Mouse (Mus musculus): ENCODE data around the gene Plcd3. TPM values are rescaled to one million over a fixed set of nuclear protein-coding genes. Genes with fewer than 3 reads are reported as not detected.

Plcd3 gene
- polyA plus RNA-seq, 1 experiment from 2014 or later = 1.4 TPM

GRCm38 (mm10) chr11:103115163-103116007, 13.9 kb upstream of the Plcd3 start:
- Histone ChIP-seq H3K27ac (replicated peaks) (peak overlapping the region; percentile 93), H3K36me3 (no peaks in the 10 kb centered on the region), H3K4me1 (peaks cover 56% of the 10 kb centered on the region), H3K9me3 (replicated peaks) (no peaks in the 10 kb centered on the region), H3K27me3 (ENCODE audit: low read depth, poor library complexity, severe bottlenecking) (peaks cover 42% of the 10 kb centered on the region), H3K4me3 (peak overlapping the region; percentile 62)
- peak; percentile 82 for DNase-seq (ENCODE audit: low spot score)
- under 1% methylated on average over 34 of the region's 34 CpGs for WGBS

GRCm38 (mm10) chr11:103114270-103114943, 12.9 kb upstream of the Plcd3 start:
- H3K27me3 ChIP-seq (ENCODE audit: low read depth, poor library complexity, severe bottlenecking) = peaks cover 46% of the 10 kb centered on the region
- H3K36me3 ChIP-seq = no peaks in the 10 kb centered on the region
- 85% methylated on average over 11 of the region's 11 CpGs for WGBS
- no peaks in the 10 kb centered on the region for H3K9me3 ChIP-seq (replicated peaks)
- peaks cover 56% of the 10 kb centered on the region for H3K4me1 ChIP-seq
- peak overlapping the region; percentile 62 for H3K4me3 ChIP-seq
- H3K27ac ChIP-seq (replicated peaks) = peak overlapping the region; percentile 93
- DNase-seq (ENCODE audit: low spot score) = no peak

GRCm38 (mm10) chr11:103113771-103114170, 12.3 kb upstream of the Plcd3 start:
- H3K27me3 ChIP-seq (ENCODE audit: low read depth, poor library complexity, severe bottlenecking) = peaks cover 45% of the 10 kb centered on the region
- 83% methylated on average over 4 of the region's 4 CpGs for whole genome bisulfite sequencing
- H3K4me3 ChIP-seq = no peak overlapping the region
- no peak overlapping the region for H3K27ac ChIP-seq (replicated peaks)
- H3K4me1 ChIP-seq = peaks cover 54% of the 10 kb centered on the region
- DNase-seq (ENCODE audit: low spot score) = no peak
- no peaks in the 10 kb centered on the region for H3K36me3 ChIP-seq
- H3K9me3 ChIP-seq (replicated peaks) = no peaks in the 10 kb centered on the region

DNA sequence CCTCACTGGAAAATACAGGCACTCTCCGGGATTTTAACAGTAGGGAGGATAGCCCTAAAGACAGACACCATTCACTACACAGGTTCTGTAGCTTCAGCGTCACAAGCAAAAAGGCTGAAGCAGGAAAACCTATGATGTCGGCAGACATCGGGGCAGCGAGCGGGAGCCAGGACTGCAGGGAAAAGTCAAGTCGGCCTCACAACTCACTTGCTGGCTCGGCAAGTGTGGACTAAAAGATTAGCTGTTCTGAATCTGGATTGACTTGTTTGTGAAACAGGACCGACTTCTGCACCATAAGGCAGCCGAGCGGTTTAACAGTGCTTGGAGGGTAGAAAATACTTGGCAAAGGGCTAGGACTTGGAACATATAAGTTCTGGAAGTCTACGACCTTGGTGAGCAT, 11.5 kb upstream of the Plcd3 start:
- no peaks in the 10 kb centered on the region for H3K36me3 ChIP-seq
- H3K9me3 ChIP-seq (replicated peaks) = no peaks in the 10 kb centered on the region
- 27% methylated on average over 12 of the region's 12 CpGs for WGBS
- peak overlapping the region; percentile 74 for H3K27ac ChIP-seq (replicated peaks)
- H3K27me3 ChIP-seq (ENCODE audit: low read depth, poor library complexity, severe bottlenecking) = peaks cover 41% of the 10 kb centered on the region
- DNase-seq (ENCODE audit: low spot score) = peak; percentile 22
- peaks cover 46% of the 10 kb centered on the region for H3K4me1 ChIP-seq
- peak overlapping the region; percentile 47; the same call in 1 of the 2 replicates for H3K4me3 ChIP-seq

DNA sequence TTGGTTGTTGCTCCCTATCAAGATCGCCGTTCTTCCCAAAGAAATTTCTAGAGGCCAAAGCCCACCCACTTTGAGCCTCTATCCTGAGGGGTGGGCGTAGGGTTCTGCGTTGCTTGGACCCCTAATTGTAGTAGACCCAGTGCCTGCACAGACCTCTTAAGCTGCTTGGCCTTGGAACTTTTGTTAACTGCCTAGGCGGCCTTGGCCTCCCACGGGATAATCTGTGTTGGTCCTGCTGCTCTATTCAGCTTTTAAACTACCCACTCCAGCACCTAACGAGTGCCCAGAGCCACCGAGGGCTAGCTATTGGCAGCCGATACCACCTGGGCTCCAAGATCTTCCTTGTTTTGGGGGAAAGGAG, 11.1 kb upstream of the Plcd3 start:
- H3K4me3 ChIP-seq = peak overlapping the region; percentile 47
- peaks cover 41% of the 10 kb centered on the region for H3K4me1 ChIP-seq
- H3K9me3 ChIP-seq (replicated peaks) = no peaks in the 10 kb centered on the region
- H3K27ac ChIP-seq (replicated peaks) = peak overlapping the region; percentile 74
- peaks cover 41% of the 10 kb centered on the region for H3K27me3 ChIP-seq (ENCODE audit: low read depth, poor library complexity, severe bottlenecking)
- DNase-seq (ENCODE audit: low spot score) = peak; percentile 39
- 5% methylated on average over 9 of the region's 9 CpGs for WGBS
- H3K36me3 ChIP-seq = no peaks in the 10 kb centered on the region

- Histone ChIP-seq H3K4me1 (peaks cover 36% of the 10 kb centered on the region), H3K9me3 (replicated peaks) (no peaks in the 10 kb centered on the region), H3K36me3 (no peaks in the 10 kb centered on the region), H3K4me3 (peak overlapping the region; percentile 47), H3K27ac (replicated peaks) (peak overlapping the region; percentile 74), H3K27me3 (ENCODE audit: low read depth, poor library complexity, severe bottlenecking) (peaks cover 41% of the 10 kb centered on the region)
- WGBS = under 1% methylated on average over 28 of the region's 28 CpGs
- DNase-seq (ENCODE audit: low spot score) = peak; percentile 53
These were observed 10.6 kb upstream of the Plcd3 start for GRCm38 (mm10) chr11:103111881-103112551.

- H3K27me3 ChIP-seq (ENCODE audit: low read depth, poor library complexity, severe bottlenecking) = peaks cover 41% of the 10 kb centered on the region
- 17% methylated on average over 10 of the region's 10 CpGs for WGBS
- peak overlapping the region; percentile 74; the same call in 1 of the 2 replicates for H3K27ac ChIP-seq (replicated peaks)
- no peaks in the 10 kb centered on the region for H3K36me3 ChIP-seq
- peak overlapping the region; percentile 47 for H3K4me3 ChIP-seq
- no peak for DNase-seq (ENCODE audit: low spot score)
- no peaks in the 10 kb centered on the region for H3K9me3 ChIP-seq (replicated peaks)
- peaks cover 30% of the 10 kb centered on the region for H3K4me1 ChIP-seq
These were observed 9.8 kb upstream of the Plcd3 start for GRCm38 (mm10) chr11:103111301-103111700.

GRCm38 (mm10) chr11:103106386-103106785, 4.9 kb upstream of the Plcd3 start:
- Histone ChIP-seq H3K27ac (replicated peaks) (no peak overlapping the region), H3K4me3 (no peak overlapping the region), H3K4me1 (peaks cover 36% of the 10 kb centered on the region), H3K36me3 (no peaks in the 10 kb centered on the region), H3K9me3 (replicated peaks) (no peaks in the 10 kb centered on the region), H3K27me3 (ENCODE audit: low read depth, poor library complexity, severe bottlenecking) (peaks cover 55% of the 10 kb centered on the region)
- no peak for DNase-seq (ENCODE audit: low spot score)
- WGBS = 75% methylated on average over 4 of the region's 4 CpGs

GRCm38 (mm10) chr11:103105810-103106209, 4.4 kb upstream of the Plcd3 start:
- Histone ChIP-seq H3K4me3 (no peak overlapping the region), H3K27ac (replicated peaks) (no peak overlapping the region), H3K36me3 (no peaks in the 10 kb centered on the region), H3K4me1 (peaks cover 38% of the 10 kb centered on the region), H3K9me3 (replicated peaks) (no peaks in the 10 kb centered on the region), H3K27me3 (ENCODE audit: low read depth, poor library complexity, severe bottlenecking) (peaks cover 55% of the 10 kb centered on the region)
- 81% methylated on average over 6 of the region's 6 CpGs for WGBS
- DNase-seq (ENCODE audit: low spot score) = no peak

DNA sequence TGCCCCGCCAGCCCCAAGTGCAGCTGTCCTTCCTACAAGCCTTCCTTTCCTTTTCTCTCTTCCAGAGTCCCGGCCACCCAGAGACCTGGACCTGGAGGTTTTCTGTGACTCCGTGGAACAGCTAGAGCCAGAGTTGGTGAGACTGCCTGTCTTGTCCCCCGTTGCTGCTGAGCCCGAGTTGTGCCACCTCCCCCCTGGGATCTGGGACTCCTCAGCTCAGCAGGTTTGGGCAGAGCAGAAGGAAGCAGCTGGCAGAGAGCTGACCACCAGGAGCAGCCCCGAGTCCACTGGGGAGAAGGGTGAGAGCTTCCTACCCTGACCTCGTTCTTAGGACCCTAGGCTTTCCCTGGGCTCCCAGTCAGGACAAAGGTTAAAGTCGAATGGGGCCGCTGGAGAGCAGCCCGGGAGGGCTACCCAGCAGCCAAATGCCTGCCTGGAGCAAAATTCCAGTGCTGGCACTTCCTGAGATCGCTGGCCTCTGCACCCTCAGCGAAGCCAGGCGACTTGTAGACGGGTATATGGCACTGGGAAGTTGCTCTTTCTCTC, 3.8 kb upstream of the Plcd3 start:
- DNase-seq (ENCODE audit: low spot score) = no peak
- peaks cover 55% of the 10 kb centered on the region for H3K27me3 ChIP-seq (ENCODE audit: low read depth, poor library complexity, severe bottlenecking)
- no peak overlapping the region for H3K27ac ChIP-seq (replicated peaks)
- H3K9me3 ChIP-seq (replicated peaks) = no peaks in the 10 kb centered on the region
- no peak overlapping the region for H3K4me3 ChIP-seq
- WGBS = 59% methylated on average over 14 of the region's 14 CpGs
- peaks cover 38% of the 10 kb centered on the region for H3K4me1 ChIP-seq
- no peaks in the 10 kb centered on the region for H3K36me3 ChIP-seq

DNA sequence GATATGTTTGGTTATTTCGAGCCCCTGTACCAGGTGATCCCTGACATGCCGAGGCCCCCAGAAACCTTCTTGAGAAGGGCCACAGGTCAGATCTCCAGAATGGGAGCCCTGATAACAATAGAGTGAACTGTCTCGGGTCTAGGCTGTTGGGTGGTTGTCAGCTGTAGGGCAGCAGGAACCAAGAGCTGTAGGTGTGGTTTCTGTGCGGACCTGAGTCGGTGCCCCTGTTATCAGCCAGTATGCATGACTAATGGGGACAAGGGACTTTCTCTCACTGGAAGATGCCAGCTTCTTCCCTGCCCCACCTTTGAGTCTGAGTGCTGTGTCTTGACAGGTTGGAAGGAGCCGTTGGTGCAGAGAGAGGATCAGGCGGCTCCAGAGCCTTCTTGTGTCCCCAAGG, 3.0 kb upstream of the Plcd3 start:
- DNase-seq (ENCODE audit: low spot score) = no peak
- Histone ChIP-seq H3K27me3 (ENCODE audit: low read depth, poor library complexity, severe bottlenecking) (peaks cover 61% of the 10 kb centered on the region), H3K27ac (replicated peaks) (0 out of 2 replicates have a peak overlapping the region, but pooled peaks have one; percentile 23), H3K9me3 (replicated peaks) (no peaks in the 10 kb centered on the region), H3K36me3 (no peaks in the 10 kb centered on the region), H3K4me3 (no peak overlapping the region), H3K4me1 (peaks cover 38% of the 10 kb centered on the region)
- WGBS = 79% methylated on average over 7 of the region's 7 CpGs

GRCm38 (mm10) chr11:103103621-103104020, 2.2 kb upstream of the Plcd3 start:
- Histone ChIP-seq H3K4me1 (peaks cover 46% of the 10 kb centered on the region), H3K9me3 (replicated peaks) (no peaks in the 10 kb centered on the region), H3K4me3 (peak overlapping the region; percentile 60), H3K27ac (replicated peaks) (no peak overlapping the region), H3K27me3 (ENCODE audit: low read depth, poor library complexity, severe bottlenecking) (peaks cover 69% of the 10 kb centered on the region), H3K36me3 (no peaks in the 10 kb centered on the region)
- no peak for DNase-seq (ENCODE audit: low spot score)
- WGBS = 51% methylated on average over 8 of the region's 8 CpGs
